Mouse (Mus musculus): ENCODE results near the gene Eif2b5.
"Not testable (repeated sequence)": the region's sequence is repeated elsewhere in the genome, so short reads cannot be mapped to it uniquely, and the experiment has no call there.

Gene Eif2b5

GRCm38 (mm10) chr16:20498677-20499475 is at the start of gene Eif2b5:
Gene Eif2b5 (plus strand): TSS chr16:20498817.
- DNase-seq (ENCODE audit: low spot score in 2 of 2) = peak; percentile 94 to 95

GRCm38 (mm10) chr16:20451774-20452173 is 46.8 kb upstream of the Eif2b5 start:
- DNase-seq (ENCODE audit: low spot score in 2 of 2) = no peak

- no peak for DNase-seq (ENCODE audit: low spot score in 2 of 2)
These were observed 44.4 kb upstream of the Eif2b5 start for GRCm38 (mm10) chr16:20454155-20454654.

DNA sequence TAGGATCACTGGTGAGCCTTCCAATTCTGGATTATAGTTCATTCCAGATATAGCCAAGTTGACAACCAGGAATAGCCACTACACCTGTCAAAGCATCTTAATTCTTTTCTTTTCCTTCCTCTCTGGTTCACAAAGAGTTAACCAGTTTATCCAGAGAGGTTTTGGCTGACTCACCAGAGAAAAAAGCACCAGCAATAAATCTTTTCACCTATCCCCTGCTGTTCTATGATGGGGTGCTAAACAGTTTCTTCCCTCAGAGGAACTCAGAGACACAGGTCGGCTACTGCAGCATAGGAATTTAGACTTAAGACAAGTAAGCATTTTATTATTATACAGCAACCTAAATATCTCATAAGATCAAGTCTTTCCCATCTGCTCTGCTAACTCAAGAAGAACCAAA is 42.5 kb upstream of the Eif2b5 start:
- DNase-seq (ENCODE audit: low spot score in 2 of 2) = no peak

GRCm38 (mm10) chr16:20458736-20459135 is 39.9 kb upstream of the Eif2b5 start:
- not testable (repeated sequence) for DNase-seq (ENCODE audit: low spot score in 2 of 2)

GRCm38 (mm10) chr16:20464725-20465124 is 33.9 kb upstream of the Eif2b5 start:
- no peak for DNase-seq (ENCODE audit: low spot score in 2 of 2)

GRCm38 (mm10) chr16:20470981-20471380 is 27.6 kb upstream of the Eif2b5 start:
- no peak for DNase-seq (ENCODE audit: low spot score in 2 of 2)

- no peak for DNase-seq (ENCODE audit: low spot score in 2 of 2)
These were observed 26.9 kb upstream of the Eif2b5 start for GRCm38 (mm10) chr16:20471686-20472085.

DNA sequence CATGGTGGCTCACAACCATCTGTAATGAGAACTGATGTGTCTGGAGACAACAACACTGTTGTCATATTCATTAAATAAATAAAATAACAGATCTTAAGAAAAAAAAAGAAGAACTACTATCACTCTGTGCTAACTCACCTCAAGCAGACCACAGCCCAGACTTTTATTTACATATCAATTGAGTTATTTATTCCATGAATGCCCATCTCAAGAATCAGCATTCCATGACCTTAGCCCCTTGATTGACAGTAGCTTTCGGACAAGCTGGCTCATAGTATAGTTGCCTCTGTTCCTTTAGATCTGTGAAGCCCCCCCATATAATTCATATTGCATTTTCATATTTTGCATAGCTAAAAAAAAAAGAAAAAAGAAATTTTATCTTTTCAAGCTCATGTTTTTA is 24.9 kb upstream of the Eif2b5 start:
- no peak for DNase-seq (ENCODE audit: low spot score in 2 of 2)

GRCm38 (mm10) chr16:20474211-20474610 is 24.4 kb upstream of the Eif2b5 start:
- DNase-seq (ENCODE audit: low spot score in 2 of 2) = no peak

GRCm38 (mm10) chr16:20474786-20475185 is 23.8 kb upstream of the Eif2b5 start:
- DNase-seq (ENCODE audit: low spot score in 2 of 2) = no peak

DNA sequence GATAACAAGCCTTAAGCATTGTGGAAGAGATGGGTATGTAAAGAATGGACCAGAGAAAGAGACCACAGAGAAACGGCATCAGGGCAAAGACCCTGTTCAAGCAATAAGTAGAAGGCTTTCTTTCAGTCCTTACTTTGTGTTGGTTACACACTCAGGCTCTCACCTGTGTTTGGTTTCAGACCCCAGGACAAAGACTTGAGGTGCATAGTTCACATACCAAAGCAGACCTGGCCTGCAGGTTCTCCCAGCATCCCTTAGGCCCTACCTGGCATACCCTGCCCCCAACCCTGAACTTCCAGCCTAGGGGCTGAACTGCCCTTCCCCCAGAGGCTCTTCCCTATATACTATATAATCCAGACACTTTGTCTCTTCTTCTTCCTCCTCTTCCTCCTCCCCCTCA is 23.3 kb upstream of the Eif2b5 start:
- DNase-seq (ENCODE audit: low spot score in 2 of 2) = no peak

GRCm38 (mm10) chr16:20476857-20477256 is 21.8 kb upstream of the Eif2b5 start:
- peak; percentile 25 to 56 for DNase-seq (ENCODE audit: low spot score in 2 of 2)

GRCm38 (mm10) chr16:20477270-20477669 is 21.3 kb upstream of the Eif2b5 start:
- no peak for DNase-seq (ENCODE audit: low spot score in 2 of 2)

DNA sequence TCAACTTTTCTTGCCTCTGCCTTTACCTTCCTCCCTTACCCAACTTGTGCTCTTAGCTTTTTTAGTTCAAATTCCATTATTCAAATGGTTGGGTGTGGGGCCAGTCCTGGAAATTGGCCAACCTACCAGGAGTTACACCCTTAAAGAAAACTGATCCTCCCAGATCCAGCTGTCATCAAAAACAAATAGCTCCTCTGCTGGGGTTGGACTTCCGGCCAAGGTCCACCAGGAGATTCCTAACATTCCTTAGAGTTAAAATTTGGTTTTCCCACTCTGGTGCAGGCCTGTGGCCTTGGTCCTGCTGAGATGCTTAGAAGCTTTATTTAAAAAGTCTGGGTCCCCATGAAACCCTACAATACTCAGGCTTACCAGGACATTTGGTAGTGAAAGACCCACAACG is 20.1 kb upstream of the Eif2b5 start:
- DNase-seq (ENCODE audit: low spot score in 2 of 2) = no peak

GRCm38 (mm10) chr16:20479026-20479760 is 19.4 kb upstream of the Eif2b5 start:
- DNase-seq (ENCODE audit: low spot score in 2 of 2) = not testable (repeated sequence)

GRCm38 (mm10) chr16:20480115-20480514 is 18.5 kb upstream of the Eif2b5 start:
- DNase-seq (ENCODE audit: low spot score in 2 of 2) = no peak

DNA sequence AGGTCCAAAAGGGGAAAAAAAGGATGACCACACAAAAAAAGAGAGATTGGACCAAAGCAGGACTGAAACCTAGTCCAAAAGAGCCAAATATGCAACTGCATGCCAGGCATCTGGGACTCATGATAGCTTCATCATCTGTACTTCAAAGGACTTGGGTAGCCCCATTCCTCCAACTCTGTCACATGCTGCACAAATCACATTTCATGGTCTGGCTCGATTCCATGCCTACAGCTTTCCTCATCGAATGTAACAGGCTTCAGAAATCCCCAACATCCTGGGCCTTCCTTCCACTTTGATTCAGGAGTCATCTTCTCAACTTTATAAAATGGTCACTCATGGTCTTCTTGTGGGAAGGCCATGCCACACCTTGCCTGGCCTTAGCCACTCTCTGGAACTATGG is 16.9 kb upstream of the Eif2b5 start:
- no peak for DNase-seq (ENCODE audit: low spot score in 2 of 2)

GRCm38 (mm10) chr16:20483716-20484115 is 14.9 kb upstream of the Eif2b5 start:
- DNase-seq (ENCODE audit: low spot score in 2 of 2) = not testable (repeated sequence)

- no peak for DNase-seq (ENCODE audit: low spot score in 2 of 2)
These were observed 13.6 kb upstream of the Eif2b5 start for GRCm38 (mm10) chr16:20485061-20485460.

DNA sequence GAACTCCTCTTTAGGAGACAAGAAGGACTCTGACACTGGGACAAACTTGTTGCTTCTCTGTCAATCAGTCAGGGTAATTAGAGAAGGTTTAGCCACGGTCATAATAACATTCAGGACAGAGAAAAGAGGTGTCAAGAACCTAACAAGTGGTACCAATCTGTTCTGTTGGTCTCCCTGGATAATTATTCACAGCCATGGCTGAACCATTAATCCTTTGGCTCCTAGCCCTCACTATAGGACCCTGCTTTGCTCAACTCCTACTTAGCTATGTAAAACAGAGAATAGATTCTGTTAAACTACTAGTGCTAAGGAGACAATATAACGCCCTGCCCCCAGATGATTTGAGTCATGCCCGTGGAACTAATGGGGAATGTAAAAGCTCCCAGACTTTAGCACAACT is 12.6 kb upstream of the Eif2b5 start:
- no peak for DNase-seq (ENCODE audit: low spot score in 2 of 2)

DNA sequence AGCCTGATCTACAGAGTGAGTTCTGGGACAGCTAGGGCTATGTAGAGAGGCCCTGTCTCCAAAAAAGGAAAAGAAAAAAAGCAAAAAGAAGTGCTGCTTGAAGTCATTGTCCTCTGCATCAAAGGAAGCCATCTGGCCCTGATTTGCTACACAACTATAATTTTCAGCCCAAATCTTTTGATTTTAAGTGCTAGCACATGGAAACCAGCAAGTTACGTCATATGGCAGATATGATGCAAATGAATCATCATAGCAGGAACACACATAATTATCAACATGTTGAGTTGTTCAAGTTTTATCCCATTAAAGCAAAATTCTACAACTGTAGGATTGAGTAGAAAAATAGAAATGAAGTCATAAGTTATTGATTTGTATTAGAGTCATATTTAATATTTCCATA is 10.5 kb upstream of the Eif2b5 start:
- DNase-seq (ENCODE audit: low spot score in 2 of 2) = no peak

DNA sequence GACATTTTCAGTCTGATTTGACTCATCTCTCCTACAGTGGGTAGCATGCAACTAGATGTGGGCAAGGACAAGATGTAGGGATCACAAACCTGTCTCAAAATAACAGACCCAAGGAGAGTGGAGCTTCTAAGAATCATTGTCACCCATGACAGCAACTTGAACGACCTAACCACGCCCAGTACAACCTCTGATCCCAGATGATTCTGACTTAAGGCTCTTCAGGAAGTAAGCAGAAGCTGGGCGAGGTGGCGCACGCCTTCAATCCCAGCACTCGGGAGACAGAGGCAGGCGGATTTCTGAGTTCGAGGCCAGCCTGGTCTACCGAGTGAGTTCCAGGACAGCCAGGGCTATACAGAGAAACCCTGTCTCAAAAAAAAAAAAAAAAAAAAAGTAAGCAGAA is 9.9 kb upstream of the Eif2b5 start:
- DNase-seq (ENCODE audit: low spot score in 2 of 2) = not testable (repeated sequence)
